Mouse (Mus musculus) CH12.LX (cell line): Measurements from ENCODE around the gene Gm20532. TPM values are rescaled to one million over a fixed set of nuclear protein-coding genes. Genes with fewer than 3 reads are reported as not detected.

Experiments
- DNase-seq: peaks from one replicate; pipeline ENCODE4 v3.0.0-alpha.2; 2013; ENCODE audit errors: extremely low read depth
- H3K27ac ChIP-seq: 2 replicates; pipeline ENCODE4 v1.5.1; 2012; ENCODE audit warnings: low read depth, mild to moderate bottlenecking, control low read depth, moderate library complexity; ENCODE audit not compliant: insufficient read depth
- H3K27me3 ChIP-seq: replicated peaks from 2 replicates; pipeline ENCODE3; 2012; ENCODE audit warnings: inconsistent platforms
- H3K36me3 ChIP-seq, 2 experiments: replicated peaks in 1 of 2; 2 replicates each; pipeline versions ENCODE3 to v1.6.1; 2012; ENCODE audit warnings: inconsistent platforms in 1 of 2, low read length in 1 of 2, mild to moderate bottlenecking in 1 of 2, mixed read lengths in 1 of 2, moderate library complexity in 1 of 2; ENCODE audit not compliant: control insufficient read depth in 1 of 2, insufficient read depth in 1 of 2
- H3K4me1 ChIP-seq, 2 experiments: 2 replicates each; pipeline ENCODE4 v1.6.1; 2012; ENCODE audit warnings: inconsistent platforms in 1 of 2, moderate library complexity in 1 of 2; ENCODE audit not compliant: insufficient read depth in 2 of 2, control insufficient read depth in 1 of 2
- H3K4me2 ChIP-seq: 2 replicates; pipeline ENCODE4 v1.6.1; 2012; ENCODE audit warnings: low read depth, mild to moderate bottlenecking, control low read depth; ENCODE audit not compliant: poor library complexity, insufficient read depth, severe bottlenecking
- H3K4me3 ChIP-seq, 3 experiments: fragments of 150-350 bp in 1 of 3; sonication (generic) in 1 of 3; replicated peaks in 1 of 3; 2 replicates each; pipeline versions ENCODE3 to v1.5.1; 2011 to 2012; ENCODE audit warnings: low read depth in 2 of 3, low read length in 2 of 3, mild to moderate bottlenecking in 2 of 3, moderate library complexity in 2 of 3, control low read depth in 1 of 3, improper control_type of control experiment in 1 of 3, inconsistent platforms in 1 of 3, mixed read lengths in 1 of 3; ENCODE audit not compliant: poor library complexity in 1 of 3
- H3K79me2 ChIP-seq: replicated peaks from 2 replicates; pipeline ENCODE4 v1.6.1; 2012; ENCODE audit warnings: mild to moderate bottlenecking, moderate library complexity; ENCODE audit not compliant: control insufficient read depth, poor library complexity, insufficient read depth, severe bottlenecking; ENCODE audit errors: extremely low read depth
- H3K9ac ChIP-seq: 2 replicates; pipeline ENCODE4 v1.6.1; 2012; ENCODE audit warnings: low read depth, mild to moderate bottlenecking, control low read depth, moderate library complexity; ENCODE audit not compliant: insufficient read depth
- H3K9me3 ChIP-seq: replicated peaks from 2 replicates; pipeline ENCODE3; 2012; ENCODE audit warnings: low read length, inconsistent platforms, mixed read lengths
- BHLHE40 ChIP-seq: IDR thresholded peaks from 2 replicates; pipeline ENCODE4 v1.6.1; 2011; ENCODE audit warnings: mild to moderate bottlenecking, low read depth, low read length, improper control_type of control experiment
- CHD2 ChIP-seq: IDR thresholded peaks from 2 replicates; pipeline ENCODE4 v1.6.1; 2011; ENCODE audit warnings: low read length, improper control_type of control experiment
- CTCF ChIP-seq, 2 experiments: IDR thresholded peaks in 1 of 2; conservative IDR thresholded peaks in 1 of 2; 2 replicates each; pipeline ENCODE4 v1.5.1; 2011 to 2012; ENCODE audit warnings: low read depth in 2 of 2, low read length in 2 of 2, improper control_type of control experiment in 1 of 2, inconsistent platforms in 1 of 2, mild to moderate bottlenecking in 1 of 2, moderate library complexity in 1 of 2
- E2F4 ChIP-seq: IDR thresholded peaks from 2 replicates; pipeline ENCODE4 v1.6.1; 2011; ENCODE audit warnings: low read depth, low read length, improper control_type of control experiment; ENCODE audit not compliant: insufficient replicate concordance
- ELF1 ChIP-seq: IDR thresholded peaks from 2 replicates; pipeline ENCODE4 v1.6.1; 2014; ENCODE audit warnings: low read depth, mild to moderate bottlenecking, inconsistent platforms, low read length, improper control_type of control experiment
- ETS1 ChIP-seq: conservative IDR thresholded peaks from 2 replicates; pipeline ENCODE4 v1.6.1; 2012; ENCODE audit warnings: low read depth, mild to moderate bottlenecking, inconsistent platforms, low read length, improper control_type of control experiment, moderate library complexity
- HCFC1 ChIP-seq: IDR thresholded peaks from 2 replicates; pipeline ENCODE4 v1.6.1; 2012; ENCODE audit warnings: low read depth, mild to moderate bottlenecking, inconsistent platforms, low read length, improper control_type of control experiment
- IRF4 ChIP-seq: IDR thresholded peaks from 2 replicates; pipeline ENCODE4 v1.6.1; 2014; ENCODE audit warnings: low read depth, mild to moderate bottlenecking, inconsistent platforms, low read length, improper control_type of control experiment
- JUND ChIP-seq: conservative IDR thresholded peaks from 2 replicates; pipeline ENCODE4 v1.6.1; 2011; ENCODE audit warnings: low read depth, low read length, improper control_type of control experiment
- KAT2A ChIP-seq: IDR thresholded peaks from 2 replicates; pipeline ENCODE4 v1.6.1; 2012; ENCODE audit warnings: low read length, improper control_type of control experiment, inconsistent platforms; ENCODE audit not compliant: insufficient replicate concordance
- MAFK ChIP-seq: IDR thresholded peaks from 2 replicates; pipeline ENCODE4 v1.6.1; 2011; ENCODE audit warnings: low read length, improper control_type of control experiment; ENCODE audit not compliant: insufficient replicate concordance
- MAX ChIP-seq: IDR thresholded peaks from 2 replicates; pipeline ENCODE4 v1.6.1; 2011; ENCODE audit warnings: low read length, improper control_type of control experiment
- MAZ ChIP-seq: IDR thresholded peaks from 2 replicates; pipeline ENCODE4 v1.6.1; 2012; ENCODE audit warnings: low read depth, mild to moderate bottlenecking, inconsistent platforms, low read length, improper control_type of control experiment, moderate library complexity
- MXI1 ChIP-seq: IDR thresholded peaks from 2 replicates; pipeline ENCODE4 v1.6.1; 2011; ENCODE audit warnings: mild to moderate bottlenecking, low read depth, low read length, improper control_type of control experiment
- NRF1 ChIP-seq: IDR thresholded peaks from 2 replicates; pipeline ENCODE4 v1.6.1; 2014; ENCODE audit warnings: low read depth, mild to moderate bottlenecking, inconsistent platforms, low read length, improper control_type of control experiment, moderate library complexity
- PAX5 ChIP-seq: IDR thresholded peaks from 2 replicates; pipeline ENCODE4 v1.6.1; 2012; ENCODE audit warnings: low read length, inconsistent platforms, mixed read lengths
- POLR2A ChIP-seq: IDR thresholded peaks from 2 replicates; pipeline ENCODE4 v1.6.1; 2011; ENCODE audit warnings: low read depth, mild to moderate bottlenecking, improper control_type of control experiment, low read length
- POLR2AphosphoS2 ChIP-seq: IDR thresholded peaks from 2 replicates; pipeline ENCODE4 v1.6.1; 2011; ENCODE audit warnings: low read depth, low read length, improper control_type of control experiment
- RAD21 ChIP-seq: IDR thresholded peaks from 2 replicates; pipeline ENCODE4 v1.6.1; 2011; ENCODE audit warnings: low read depth, mild to moderate bottlenecking, low read length, improper control_type of control experiment, moderate library complexity
- RCOR1 ChIP-seq: conservative IDR thresholded peaks from 2 replicates; pipeline ENCODE4 v1.6.1; 2012; ENCODE audit warnings: low read depth, mild to moderate bottlenecking, inconsistent platforms, low read length, improper control_type of control experiment
- TCF12 ChIP-seq: IDR thresholded peaks from 2 replicates; pipeline ENCODE4 v1.6.1; 2014; ENCODE audit warnings: low read depth, mild to moderate bottlenecking, inconsistent platforms, low read length, improper control_type of control experiment
- UBTF ChIP-seq: IDR thresholded peaks from 2 replicates; pipeline ENCODE4 v1.6.1; 2012; ENCODE audit warnings: low read depth, mild to moderate bottlenecking, inconsistent platforms, low read length, improper control_type of control experiment, moderate library complexity
- USF1 ChIP-seq: IDR thresholded peaks from 2 replicates; pipeline ENCODE4 v1.6.1; 2014; ENCODE audit warnings: low read depth, mild to moderate bottlenecking, inconsistent platforms, low read length, improper control_type of control experiment
- ZKSCAN1 ChIP-seq: IDR thresholded peaks from 2 replicates; pipeline ENCODE4 v1.6.1; 2012; ENCODE audit warnings: low read depth, inconsistent platforms, low read length, improper control_type of control experiment, borderline replicate concordance
- ZMIZ1 ChIP-seq: IDR thresholded peaks from 2 replicates; pipeline ENCODE4 v1.6.1; 2012; ENCODE audit warnings: low read depth, mild to moderate bottlenecking, inconsistent platforms, low read length, improper control_type of control experiment
- ZNF384 ChIP-seq: IDR thresholded peaks from 2 replicates; pipeline ENCODE4 v1.6.1; 2012; ENCODE audit warnings: low read depth, low read length, improper control_type of control experiment, inconsistent platforms
- dilution Hi-C: fragments of 300-500 bp; cut with MboI; formaldehyde crosslinking; loops from 2 replicates; pipeline ENCODE4 v1.14.3; 2020; ENCODE audit warnings: low sequenced_read_pairs; ENCODE audit not compliant: extremely low pct_unique_long_range_greater_than_20kb, extremely low pct_ligation_motif_present
- in situ Hi-C: fragments of 300-500 bp; cut with MboI; formaldehyde crosslinking; loops from 3 replicates; pipeline ENCODE4 v1.14.3; 2019; ENCODE audit warnings: low sequenced_read_pairs, low pct_ligation_motif_present, low pct_unique_long_range_greater_than_20kb, mixed read lengths
- polyA plus RNA-seq: library from polyadenylated mRNA; unstranded; fragments of >175 nt; gene quantifications from 2 replicates; pipeline ENCODE4 v1.2.1, GENCODE M21; 2012; ENCODE audit warnings: low read depth; ENCODE audit not compliant: insufficient read length
- total RNA-seq, 2 experiments: library from RNA; depleted of rRNA; stranded (reverse); fragments of 300-350 nt in 1 of 2; fragments of >200 nt in 1 of 2; gene quantifications; 2 replicates each; pipeline ENCODE4 v1.2.3; 2012 to 2014

Gene Gm20532
- total and polyA plus RNA-seq, 3 experiments: not detected

GRCm38 (mm10) chr2:26543768-26544167 is 42.7 kb upstream of the Gm20532 start:
- Histone ChIP-seq H3K36me3 (no peaks in the 10 kb centered on the region), H3K9me3 (no peaks in the 10 kb centered on the region), H3K27ac (no peak overlapping the region), H3K4me1 (no peaks in the 10 kb centered on the region), H3K79me2 (no peaks in the 10 kb centered on the region), H3K4me2 (no peak overlapping the region), H3K4me3 (no peak overlapping the region), H3K9ac (no peak overlapping the region), H3K27me3 (no peaks in the 10 kb centered on the region)
- TF ChIP-seq NRF1 (no peak), CHD2 (no peak), KAT2A (no peak), UBTF (no peak), MXI1 (no peak), RAD21 (no peak), ELF1 (no peak), RCOR1 (no peak), MAZ (no peak), TCF12 (no peak), ZMIZ1 (no peak), USF1 (no peak), ETS1 (no peak), MAFK (no peak), HCFC1 (no peak), BHLHE40 (no peak), POLR2A (no peak), PAX5 (no peak), ZNF384 (no peak), E2F4 (no peak)
- dilution Hi-C loops: no loop called here
- no peak for DNase-seq
- in situ Hi-C loops: no loop called here

DNA sequence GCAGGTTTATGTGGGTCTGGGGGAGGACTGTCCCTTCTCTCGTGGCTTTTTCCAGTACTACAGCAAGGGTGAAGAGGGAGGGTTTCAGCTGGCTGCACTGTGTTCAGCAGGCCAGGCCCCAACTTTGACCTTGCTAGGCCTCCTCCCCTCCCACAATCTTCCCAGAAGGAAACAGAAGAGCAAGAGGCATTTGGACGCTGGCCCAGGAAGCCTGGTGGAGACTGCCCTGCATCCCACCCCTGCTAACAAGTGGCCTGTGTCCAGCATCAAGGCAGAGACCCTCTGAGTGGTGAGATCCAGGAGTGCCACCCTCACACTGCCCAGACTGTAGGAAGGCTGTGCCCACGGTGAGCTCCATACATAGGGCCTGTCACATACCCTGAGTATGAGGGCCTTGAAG is 42.2 kb upstream of the Gm20532 start:
- Histone ChIP-seq H3K36me3 (no peaks in the 10 kb centered on the region), H3K79me2 (no peaks in the 10 kb centered on the region), H3K4me3 (no peak overlapping the region), H3K27ac (no peak overlapping the region), H3K4me2 (no peak overlapping the region), H3K9me3 (no peaks in the 10 kb centered on the region), H3K4me1 (no peaks in the 10 kb centered on the region), H3K27me3 (no peaks in the 10 kb centered on the region), H3K9ac (no peak overlapping the region)
- dilution Hi-C loops (no loop called here), in situ Hi-C loops (no loop called here)
- no peak for DNase-seq
- TF ChIP-seq POLR2AphosphoS2 (no peak), ZNF384 (no peak), JUND (no peak), RCOR1 (no peak), KAT2A (no peak), PAX5 (no peak), MAZ (no peak), CTCF (conservative IDR thresholded peaks at IDR 0.05 in 1 of 2, IDR thresholded peaks at IDR 0.05 in 1 of 2; ENCODE audit: low read depth in 2 of 2, low read length in 2 of 2) (no peak), E2F4 (no peak), RAD21 (no peak), MXI1 (no peak), MAX (no peak), ZKSCAN1 (no peak), TCF12 (no peak), IRF4 (no peak), USF1 (no peak)
- TF ChIP-seq, all 38 proteins: peak for 0
